Mouse (Mus musculus) cerebral cortex, adult 2 months (tissue): Measurements from ENCODE around the gene Creb3l4.

Experiments used
- WGBS: fragments of 180-500 bp; shearing (Covaris S2); methylation state at CpG from one replicate; pipeline ENCODE4 v1.1.7; 2018; 5-methylcytosine and 5-hydroxymethylcytosine counted together

The Creb3l4 gene

DNA sequence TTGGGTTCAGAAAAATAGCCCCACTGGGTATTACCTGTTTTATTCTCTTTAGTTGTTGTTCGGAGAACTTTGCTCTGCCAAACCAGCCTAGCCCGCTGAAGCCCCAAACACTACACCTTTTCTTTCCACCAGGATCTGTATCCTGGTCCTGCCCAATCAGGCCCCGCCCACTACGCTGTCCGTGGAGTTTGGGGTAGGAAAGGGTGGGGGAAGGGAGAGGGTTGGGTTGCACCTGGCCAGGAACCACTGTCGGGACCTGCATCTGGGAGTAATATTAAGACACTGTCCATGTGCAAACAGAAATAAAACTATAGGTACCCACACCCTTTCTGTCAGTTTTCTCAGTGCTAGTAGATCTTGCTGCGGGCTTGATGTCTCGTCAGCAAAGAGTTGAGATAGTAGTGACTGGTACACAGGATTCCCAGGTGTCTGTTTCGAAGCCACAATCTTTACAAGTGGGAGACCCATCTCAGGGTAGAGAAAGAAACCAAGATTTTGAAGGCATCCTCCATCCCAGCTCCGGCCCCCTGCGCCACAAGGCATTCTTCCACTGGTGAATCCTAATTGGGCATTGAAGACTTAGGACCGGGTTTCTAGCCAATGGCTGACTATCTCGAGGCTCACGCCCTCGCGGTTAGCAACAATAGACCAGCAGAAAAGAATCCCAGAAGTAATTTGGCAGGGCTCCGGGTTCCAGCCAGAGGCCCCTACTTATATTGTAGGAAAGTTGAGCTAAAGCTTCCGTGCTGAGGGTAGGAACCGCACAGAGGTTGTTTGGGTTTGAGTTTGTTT is at the start of gene Creb3l4:
Creb3l4 (minus strand) TSS at position 529 of the 792 bp plus-strand sequence.
- 17% methylated on average over 19 of the region's 19 CpGs for WGBS

DNA sequence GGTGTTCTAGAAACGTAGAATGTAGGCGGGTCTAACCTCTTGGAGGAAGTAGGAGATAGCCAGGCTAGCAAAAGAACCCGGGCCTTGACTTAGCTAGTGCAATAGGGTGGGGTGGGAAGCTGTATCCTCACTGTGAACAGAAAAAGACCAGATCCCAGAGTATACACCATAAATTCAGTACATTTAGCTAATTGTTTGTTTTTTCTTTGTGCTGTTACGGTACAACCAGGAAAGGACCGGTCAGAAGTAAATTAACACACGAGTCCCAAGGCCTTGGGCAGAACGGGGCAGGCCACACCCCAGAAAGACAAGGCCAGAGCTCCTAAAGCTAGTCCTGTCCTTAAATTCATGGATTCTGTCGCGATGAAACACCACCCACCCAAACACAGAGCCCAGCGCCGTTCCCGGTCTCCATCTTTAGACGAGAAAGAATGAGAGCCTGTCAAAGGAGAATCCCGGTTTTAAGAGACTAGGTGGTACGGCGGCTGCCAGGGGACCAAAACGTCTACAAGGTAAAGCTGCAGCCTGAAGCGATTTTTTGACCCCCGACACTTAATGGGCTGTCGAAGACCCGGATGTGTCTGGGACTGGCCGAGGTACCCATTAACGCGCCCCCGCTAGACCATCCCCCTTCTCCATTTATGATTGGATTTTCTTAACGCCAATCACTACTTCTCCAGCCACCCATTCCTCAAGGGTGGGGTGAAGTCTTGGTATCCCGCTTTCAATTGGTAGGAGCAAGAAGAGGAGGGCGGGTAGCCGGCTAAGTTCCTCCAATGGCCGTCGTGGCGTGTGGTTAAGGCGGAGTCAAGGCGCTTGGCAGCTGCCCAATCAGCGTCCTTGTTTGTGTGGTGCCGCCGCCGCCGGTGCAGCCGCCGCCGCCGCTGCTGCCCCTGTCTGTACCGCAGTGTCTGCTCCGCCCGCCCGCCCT is 49.3 kb upstream of the Creb3l4 start, which contains the start of gene Gatad2b:
Gatad2b (plus strand) TSS at position 834 of the 931 bp plus-strand sequence.
- WGBS, result under 1% methylated on average over 45 of the region's 47 CpGs

DNA sequence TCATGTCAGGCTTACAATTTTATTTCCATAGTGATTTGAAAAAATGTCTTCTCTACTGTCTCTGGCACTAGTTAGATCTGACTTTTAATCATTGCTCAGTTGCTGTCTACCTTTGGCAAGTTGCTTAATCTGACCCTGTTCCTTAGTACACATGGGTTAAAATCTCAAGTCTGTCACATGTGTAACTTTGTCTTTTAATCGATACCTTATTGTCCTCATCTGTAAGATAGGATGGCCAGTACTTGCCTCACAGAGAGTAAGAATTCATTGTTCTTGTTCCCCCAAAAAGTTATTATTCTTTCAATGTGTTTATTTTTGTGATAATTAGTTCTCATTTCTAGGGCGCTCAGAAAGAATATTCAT is 48.7 kb upstream of the Creb3l4 start:
- WGBS, result 31% methylated on average over 2 of the region's 2 CpGs

DNA sequence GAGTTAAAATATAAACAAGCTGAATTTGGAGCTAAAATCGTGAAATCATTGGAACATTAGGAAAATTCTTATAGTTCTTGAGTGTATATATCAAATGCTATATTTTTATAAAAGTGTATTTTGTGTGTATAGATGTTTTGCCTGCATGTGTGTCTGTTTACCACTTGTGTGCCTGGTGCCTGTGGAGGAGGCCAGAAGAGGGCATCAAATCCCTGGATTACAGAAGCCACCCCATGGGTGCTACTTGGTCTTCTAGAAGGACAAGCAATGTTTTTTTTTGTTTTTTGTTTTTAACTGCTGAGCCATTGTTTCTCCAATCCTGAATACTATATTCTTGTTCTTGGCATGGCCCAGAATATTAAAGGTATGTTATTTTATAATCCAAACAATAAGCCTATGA is 47.3 kb upstream of the Creb3l4 start:
- 81% methylated on average over 1 of the region's 1 CpGs for WGBS

DNA sequence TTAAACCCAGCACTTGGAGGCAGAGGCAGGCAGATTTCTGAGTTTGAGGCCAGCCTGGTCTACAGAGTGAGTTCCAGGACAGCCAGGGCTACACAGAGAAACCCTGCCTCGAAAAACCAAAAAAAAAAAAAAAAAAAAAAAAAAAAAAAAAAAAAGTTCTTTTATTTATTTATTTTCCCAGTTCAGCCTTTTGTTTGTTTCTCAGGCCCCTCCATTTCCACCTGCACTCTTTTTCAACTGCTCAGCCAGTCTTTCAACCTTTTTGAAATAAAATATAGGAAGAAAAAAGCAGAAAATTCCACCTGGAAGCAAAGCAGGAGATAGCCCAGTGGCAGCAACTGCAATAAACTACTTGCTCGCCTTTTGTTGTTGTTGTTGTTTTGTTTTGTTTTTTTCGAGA is 46.1 kb upstream of the Creb3l4 start:
- 64% methylated on average over 3 of the region's 3 CpGs for WGBS

DNA sequence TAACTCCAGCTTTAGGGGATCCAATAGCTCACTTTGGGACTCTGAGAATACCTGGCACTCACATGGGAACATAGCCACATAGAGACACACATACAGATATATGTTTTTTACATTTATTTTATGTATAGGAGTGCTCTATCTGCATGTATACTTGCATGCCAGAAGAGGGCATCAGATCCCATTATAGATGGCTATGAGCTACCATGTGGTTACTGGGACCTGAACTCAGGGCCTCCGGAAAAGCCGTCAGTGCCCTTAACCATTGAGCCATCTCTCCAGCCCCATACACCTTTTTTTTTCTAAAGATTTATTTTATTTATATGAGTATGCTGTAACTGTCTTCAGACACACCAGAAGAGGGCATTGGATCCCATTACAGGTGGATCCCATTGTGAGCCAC is 40.8 kb upstream of the Creb3l4 start:
- 95% methylated on average over 2 of the region's 2 CpGs for WGBS

DNA sequence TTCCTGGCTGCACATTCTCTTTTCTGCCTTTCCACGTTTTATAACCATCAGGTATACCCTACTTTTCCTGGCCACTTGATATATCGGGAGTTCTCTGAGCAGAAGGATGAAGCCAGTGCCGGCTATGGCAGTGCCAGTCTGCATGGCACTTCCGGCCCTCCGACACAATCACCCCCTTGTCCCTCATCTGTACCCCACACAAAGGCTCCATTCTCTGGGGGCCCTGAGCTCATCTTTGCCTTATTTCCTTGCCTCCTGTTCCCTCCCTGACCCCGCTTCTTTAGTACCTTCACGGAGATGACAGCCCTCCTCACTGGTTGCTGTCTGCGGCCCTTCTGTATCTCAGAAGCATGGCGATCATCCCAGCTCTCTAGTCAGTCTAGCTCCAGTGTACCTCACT is 37.4 kb upstream of the Creb3l4 start:
- 79% methylated on average over 9 of the region's 9 CpGs for WGBS

DNA sequence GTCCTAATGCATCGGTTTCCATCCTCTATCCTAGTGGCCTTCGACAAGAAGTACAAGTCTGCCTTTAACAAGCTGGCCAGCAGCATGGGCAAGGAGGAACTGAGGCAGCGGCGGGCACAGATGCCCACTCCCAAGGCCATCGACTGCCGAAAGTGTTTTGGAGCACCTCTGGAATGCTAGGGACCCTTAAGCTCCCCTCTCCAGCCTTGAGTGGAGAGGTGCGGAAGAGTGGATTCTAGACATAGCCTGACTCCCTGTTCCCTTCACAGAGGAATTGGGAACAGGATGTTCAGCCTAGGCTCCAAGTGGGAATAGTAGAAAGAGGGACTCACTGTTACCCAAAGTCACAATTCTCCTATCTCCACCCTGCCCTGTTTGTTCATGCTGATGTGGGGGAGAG is 36.4 kb upstream of the Creb3l4 start:
- WGBS, result 96% methylated on average over 7 of the region's 7 CpGs

DNA sequence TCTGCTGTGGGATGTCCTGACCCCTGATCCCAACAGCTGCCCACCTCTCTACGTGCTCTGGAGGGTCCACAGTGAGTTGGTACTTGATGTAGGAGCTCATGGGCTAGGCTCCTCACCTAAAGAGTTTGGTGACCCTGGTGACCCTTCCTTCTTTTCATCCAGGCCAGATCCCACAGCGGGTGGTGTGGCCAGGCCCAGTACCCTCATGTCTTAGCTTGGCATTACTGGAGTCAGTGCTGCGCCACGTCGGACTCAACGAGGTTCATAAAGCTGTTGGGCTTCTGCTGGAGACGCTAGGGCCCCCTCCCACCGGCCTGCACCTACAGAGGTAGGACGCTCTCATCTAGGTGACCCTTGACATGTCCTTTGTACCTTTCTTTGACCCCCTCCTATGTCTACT is 35.9 kb upstream of the Creb3l4 start:
- WGBS, result 96% methylated on average over 9 of the region's 9 CpGs

DNA sequence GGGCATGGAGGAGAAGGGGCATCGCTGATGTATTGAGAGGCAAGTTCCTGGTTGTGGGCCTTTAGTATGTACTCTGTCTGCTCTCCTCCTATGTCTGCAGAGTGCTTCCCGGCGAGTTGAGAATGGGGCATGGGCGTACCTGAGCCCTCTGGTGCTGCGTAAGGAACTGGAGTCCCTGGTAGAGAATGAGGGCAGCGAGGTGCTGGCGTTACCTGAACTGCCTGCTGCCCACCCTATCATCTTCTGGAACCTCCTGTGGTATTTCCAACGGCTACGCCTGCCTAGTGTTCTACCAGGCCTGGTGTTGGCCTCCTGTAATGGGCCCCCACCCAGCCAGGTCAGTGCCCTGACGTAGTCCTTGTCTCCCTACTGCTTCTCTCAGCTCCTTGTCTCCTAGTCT is 34.9 kb upstream of the Creb3l4 start:
- WGBS, result 97% methylated on average over 10 of the region's 10 CpGs

DNA sequence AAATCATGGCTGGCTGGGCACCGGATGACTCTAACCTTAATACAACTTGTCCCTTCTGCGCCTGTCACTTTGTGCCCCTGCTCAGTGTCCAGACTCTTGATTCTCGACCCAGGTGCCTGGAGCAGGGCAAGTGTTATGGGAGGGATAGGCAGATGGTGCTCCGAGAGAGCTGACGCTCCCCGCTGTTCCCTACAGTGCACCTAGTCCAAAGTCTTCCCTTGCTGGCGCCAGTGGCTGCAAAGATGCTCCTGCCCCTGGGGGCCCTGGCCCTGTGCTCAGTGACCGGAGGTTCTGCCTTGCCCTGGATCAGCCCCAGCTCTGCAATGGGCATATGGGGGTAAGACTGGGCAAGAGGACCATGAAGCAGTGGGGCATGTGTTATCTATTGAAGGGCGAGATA is 34.5 kb upstream of the Creb3l4 start:
- 96% methylated on average over 9 of the region's 9 CpGs for WGBS

DNA sequence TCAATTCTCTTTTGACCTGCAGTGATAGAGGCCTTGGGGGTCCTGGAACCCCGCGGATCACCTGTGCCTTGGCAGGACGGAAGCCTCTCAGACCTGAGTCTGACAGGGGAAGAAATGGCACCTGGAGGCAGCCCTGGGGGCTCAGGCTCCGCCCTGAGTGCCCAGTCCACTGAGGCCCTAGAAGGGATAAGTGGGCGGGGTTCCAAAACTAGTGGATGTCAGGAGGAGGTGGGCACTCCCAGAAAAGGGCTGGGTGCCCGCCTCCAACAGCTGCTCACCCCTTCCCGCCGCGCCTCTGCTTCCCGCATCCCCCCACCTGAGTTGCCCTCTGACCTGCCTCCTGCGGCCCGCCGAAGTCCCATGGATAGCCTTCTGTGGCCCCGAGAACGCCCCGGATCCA is 33.5 kb upstream of the Creb3l4 start:
- WGBS, result 72% methylated on average over 16 of the region's 16 CpGs

DNA sequence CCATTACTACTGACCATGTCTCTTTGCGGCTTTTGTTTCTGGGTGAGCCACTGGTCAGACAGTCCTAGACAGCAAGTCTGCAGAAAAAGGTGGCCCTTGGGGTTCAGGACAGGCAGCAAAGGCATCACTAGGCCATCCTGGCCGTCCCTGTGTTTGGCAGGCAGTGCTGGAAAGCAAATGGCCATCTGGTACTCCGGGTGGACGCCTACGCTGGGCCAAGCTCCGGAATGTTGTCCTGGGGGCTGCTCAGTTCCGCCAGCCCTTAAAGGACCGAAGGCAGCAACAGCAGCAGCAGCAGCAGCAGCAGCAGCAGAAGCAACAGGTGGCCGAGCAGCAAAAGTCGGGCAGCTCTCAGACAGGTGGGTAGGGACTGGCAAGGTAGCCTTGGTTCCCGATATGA is 32.0 kb upstream of the Creb3l4 start:
- WGBS, result 82% methylated on average over 11 of the region's 11 CpGs

DNA sequence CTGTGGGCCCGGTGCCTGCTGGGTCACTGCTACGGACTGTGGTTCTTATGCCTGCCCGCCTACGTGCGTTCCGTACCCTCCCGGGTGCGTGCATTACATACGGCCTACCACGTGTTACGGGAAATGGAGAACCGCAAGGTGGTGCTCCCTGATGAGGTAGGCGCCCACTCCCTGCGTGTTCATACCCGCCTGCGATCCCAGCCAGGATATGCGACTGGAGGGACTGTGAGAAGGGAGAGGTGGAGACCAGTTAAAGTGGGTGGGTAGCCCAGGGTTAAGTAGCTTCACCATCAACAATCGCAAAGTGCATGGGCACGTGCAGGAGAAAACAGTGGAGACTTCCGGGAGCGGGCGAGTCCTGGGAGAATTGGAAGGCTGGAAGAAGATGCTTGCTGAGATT is 30.5 kb upstream of the Creb3l4 start:
- 93% methylated on average over 22 of the region's 22 CpGs for WGBS

DNA sequence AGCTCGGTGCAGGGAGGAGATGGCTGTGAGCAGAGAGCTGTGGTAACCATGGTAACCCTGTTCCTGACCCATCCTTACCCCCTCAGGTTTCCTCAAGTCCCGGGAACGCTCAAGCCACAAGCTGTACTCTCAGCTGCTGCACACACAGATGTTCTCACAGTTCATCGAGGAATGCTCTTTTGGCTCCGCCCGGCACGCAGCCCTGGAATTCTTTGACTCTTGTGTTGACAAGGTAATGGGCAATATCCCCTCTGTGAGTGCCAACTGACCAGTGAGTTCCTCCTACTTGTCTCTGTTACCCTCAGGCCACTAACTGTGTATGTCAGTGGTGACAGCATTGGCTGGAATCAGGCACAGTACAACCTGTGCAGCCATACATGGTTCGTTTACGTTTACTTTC is 28.9 kb upstream of the Creb3l4 start:
- 76% methylated on average over 9 of the region's 9 CpGs for WGBS

DNA sequence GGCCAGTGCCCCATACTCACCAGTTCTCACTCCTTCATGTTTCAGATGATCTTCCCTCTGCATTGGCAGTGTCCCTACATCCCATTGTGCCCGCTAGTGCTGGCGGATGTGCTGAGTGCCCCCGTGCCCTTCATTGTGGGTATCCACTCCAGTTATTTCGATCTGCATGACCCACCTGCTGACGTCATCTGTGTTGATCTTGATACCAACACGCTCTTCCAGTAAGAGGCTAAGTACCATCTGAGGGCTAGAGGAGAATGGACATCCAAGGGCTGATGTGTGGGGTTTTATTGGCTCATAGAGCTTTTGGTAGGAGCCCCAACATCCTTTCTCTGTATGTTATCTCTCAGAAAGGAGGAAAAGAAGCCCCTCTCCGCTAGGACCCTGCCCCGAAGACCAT is 27.5 kb upstream of the Creb3l4 start:
- 95% methylated on average over 8 of the region's 8 CpGs for WGBS

DNA sequence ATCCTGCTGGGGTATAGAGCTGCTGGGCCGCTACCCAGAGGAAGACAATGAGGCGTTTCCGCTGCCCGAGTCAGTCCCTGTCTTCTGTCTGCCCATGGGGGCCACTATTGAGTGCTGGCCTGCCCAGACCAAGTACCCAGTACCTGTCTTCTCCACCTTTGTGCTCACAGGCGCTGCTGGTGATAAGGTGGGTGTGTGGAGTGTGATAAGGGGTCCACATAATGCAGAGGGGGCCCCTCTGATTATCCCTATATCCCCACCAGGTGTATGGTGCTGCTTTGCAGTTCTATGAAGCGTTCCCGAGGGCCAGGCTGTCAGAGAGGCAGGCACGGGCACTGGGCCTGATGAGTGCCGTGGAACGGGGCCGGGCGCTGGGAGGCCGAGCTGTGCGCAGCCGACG is 25.7 kb upstream of the Creb3l4 start:
- WGBS, result 93% methylated on average over 16 of the region's 16 CpGs

DNA sequence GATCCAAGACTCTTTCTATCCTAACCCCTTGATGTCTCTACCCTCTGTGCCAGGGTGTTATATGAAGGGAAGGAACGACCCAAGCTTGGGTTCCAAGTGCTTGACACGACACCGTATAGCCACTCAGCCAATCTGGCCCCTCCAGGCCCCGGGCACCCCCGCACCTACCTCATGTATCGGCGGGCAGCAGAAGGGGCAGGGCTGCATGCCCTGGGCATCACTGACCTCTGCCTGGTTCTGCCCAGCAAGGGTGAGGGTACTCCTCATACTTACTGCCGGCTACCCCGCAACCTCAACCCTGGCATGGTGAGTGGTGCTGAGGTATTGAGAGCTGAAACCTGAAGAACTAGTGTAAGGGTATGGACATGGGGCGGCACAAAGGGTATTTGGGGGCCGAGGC is 24.9 kb upstream of the Creb3l4 start:
- 93% methylated on average over 11 of the region's 11 CpGs for WGBS

DNA sequence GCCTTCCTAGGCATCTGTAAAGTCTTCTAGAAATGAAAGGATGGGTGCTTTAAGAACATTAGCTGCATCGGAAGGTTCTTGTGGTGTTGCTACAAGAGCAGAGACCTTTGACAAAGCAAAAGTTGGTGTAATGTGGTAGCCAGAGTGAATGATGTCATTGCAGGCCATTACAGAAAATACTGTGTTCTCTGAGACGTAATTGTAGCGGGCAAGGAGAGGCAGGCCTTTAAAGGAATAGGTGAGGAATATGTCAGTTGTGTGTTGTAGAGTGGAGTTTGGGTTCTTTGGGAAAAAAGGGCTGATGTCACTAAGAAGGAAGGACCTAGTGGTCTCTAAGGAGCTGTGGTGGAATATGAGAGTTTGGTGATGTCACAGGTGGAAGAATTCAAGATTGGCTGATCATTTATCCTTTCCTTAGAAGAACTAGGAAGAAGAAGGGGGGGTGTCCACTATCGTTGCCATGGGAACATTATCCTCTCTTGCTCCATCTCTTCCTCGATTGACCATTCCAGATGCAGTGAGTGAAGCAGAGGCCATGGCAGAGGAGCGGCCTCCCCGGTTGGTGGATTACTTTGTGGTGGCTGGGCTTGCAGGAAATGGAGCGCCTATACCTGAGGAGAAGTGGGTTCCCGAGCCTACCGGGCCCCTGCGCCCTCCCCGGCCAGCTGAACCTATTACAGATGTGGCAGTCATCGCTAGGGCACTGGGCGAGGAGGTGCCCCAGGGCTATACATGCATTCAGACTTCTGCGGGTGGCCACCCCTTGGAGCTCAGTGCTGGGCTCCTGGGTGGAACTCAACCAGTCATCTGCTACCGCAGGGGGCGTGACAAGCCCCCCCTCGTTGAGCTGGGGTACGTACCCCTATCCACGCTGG is 23.8 kb upstream of the Creb3l4 start:
- WGBS, result 91% methylated on average over 20 of the region's 20 CpGs

DNA sequence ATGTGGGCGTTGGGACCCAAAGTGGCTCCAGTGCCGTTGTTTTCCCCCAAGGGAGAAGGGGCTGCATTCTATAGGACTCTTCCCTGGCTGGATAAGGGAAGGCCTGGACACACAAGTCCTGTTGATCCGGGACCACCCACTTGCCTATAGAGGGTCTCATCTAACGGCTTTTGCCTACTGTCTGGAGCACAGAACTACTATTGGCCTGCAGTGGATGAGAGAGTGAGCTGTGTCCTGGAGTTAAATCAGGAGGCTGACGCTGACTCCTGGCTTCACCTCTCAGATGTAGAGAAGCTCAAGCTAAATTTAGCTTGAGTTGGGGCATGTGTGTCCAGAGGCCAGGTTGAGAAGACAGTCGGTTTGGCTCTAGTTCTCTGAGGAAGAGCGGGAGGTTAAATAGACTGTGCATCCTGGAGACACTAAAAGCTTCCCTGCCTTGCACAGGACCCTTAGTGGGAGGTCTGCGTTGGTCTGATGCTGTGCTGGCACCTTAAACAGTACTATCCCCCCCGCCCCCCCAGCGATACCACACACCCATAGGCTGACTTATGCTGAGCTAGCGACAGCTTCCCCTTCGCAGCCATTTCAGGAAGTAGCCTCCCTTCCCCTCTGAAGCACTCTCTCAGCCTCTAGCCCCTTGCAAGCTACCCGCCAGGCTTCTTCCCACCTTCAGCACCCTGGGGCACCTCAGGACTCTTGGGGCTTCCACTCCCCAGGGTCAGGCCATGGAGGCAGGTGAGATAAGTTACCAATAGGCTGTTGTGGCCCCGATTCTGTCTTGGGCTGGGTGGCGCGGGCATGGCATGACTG is 22.8 kb upstream of the Creb3l4 start:
- 25% methylated on average over 16 of the region's 16 CpGs for WGBS
